Mouse (Mus musculus) liver (tissue): ENCODE results near the gene Bicdl2.

Experiments used
- DNase-seq: peaks from one replicate; pipeline ENCODE4 v3.0.0-alpha.2; 2020; ENCODE audit warnings: mixed read lengths

Bicdl2 gene

DNA sequence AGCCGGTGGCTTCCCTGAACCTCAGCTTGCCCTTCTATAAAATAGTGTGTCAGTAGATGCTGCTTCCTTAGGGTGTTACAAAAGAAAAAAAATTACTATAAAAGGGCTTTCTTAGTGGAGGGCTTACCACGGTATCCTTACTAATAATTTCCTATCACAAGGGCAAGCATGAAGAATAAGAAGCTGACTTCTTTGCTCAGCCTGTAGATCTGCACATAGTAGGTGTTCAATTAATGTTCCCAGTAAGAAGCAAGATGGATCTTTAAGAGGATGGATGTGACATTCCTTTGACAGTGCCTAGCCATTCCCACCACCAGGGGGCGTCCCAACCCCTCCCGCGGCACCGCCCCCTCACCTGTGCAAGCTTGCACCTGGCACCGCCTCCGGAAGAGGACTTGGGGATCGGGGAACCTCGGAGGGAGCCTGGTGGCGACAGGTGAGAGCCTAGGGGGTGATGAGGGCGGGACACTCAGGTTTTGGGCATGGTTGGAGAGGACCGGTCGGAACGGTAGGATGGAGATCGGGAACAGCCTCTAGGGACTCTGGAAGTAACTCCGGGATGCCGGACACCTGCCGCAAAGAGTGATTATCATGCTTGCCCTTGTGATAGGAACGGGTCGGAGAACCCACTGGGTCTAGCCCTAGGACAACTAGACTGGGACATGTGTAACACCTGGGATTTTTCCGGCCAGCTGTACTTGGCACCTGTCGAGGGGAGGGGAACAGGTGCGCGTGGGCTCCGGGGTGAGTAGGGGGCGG is at the start of gene Bicdl2:
TSS of gene Bicdl2 (plus strand) at position 390 of the 759 bp plus-strand sequence.
- DNase-seq, result peak; percentile 49

- no peak for DNase-seq
These were observed 43.2 kb upstream of the Bicdl2 start for GRCm38 (mm10) chr17:23617087-23617486.

- DNase-seq, result no peak
These were observed 40.0 kb upstream of the Bicdl2 start for GRCm38 (mm10) chr17:23620351-23620750.

- DNase-seq, result no peak
These were observed 32.5 kb upstream of the Bicdl2 start for GRCm38 (mm10) chr17:23627813-23628212.

DNA sequence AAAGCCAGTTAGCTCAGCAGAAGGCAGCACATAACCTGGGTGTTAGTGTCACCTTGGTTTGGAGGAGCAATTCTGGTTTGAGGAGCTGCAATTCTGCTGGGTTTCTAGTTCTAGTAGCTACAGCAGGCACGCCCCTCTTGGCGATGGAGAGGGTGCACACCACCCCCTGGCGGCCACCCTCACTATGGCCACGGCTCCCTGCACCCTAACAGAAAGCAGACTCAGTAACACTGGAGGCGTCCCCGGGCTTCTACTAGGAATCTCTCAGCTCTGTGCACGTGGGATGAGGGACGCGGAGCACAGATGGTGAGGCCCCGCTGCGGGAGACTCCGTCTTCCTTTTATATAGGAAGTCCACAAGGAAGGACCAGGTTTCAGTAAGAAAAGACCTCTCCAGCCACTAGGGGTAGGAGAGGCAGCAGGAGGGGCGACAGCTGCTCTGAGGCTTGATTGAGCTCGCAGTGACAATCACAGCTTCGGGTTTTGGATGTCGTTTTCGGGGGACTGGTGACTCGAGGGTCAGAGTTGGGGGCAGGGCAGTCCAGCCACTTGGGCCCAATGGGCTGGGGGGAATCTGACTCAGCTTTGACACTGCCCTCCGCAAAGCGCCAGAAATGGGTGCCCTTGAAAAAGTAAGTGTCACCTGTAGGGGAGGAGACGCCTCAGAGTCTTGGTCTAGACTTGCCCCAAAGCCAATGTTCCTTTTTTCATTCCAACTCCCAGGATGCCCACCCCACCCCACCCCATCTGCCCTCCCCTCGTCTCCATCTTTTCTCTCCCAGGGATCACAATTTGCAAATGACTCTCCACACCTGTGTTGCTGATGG is 29.9 kb upstream of the Bicdl2 start:
- DNase-seq, result peak; percentile 68

GRCm38 (mm10) chr17:23631241-23631640 is 29.1 kb upstream of the Bicdl2 start:
- DNase-seq, result no peak

- DNase-seq, result no peak
These were observed 15.5 kb upstream of the Bicdl2 start, which contains the start of gene Mmp25 for GRCm38 (mm10) chr17:23644613-23645495. Gene Mmp25 (minus strand): TSS chr17:23645277.

- DNase-seq, result no peak
These were observed 14.4 kb upstream of the Bicdl2 start for GRCm38 (mm10) chr17:23645894-23646293.

DNA sequence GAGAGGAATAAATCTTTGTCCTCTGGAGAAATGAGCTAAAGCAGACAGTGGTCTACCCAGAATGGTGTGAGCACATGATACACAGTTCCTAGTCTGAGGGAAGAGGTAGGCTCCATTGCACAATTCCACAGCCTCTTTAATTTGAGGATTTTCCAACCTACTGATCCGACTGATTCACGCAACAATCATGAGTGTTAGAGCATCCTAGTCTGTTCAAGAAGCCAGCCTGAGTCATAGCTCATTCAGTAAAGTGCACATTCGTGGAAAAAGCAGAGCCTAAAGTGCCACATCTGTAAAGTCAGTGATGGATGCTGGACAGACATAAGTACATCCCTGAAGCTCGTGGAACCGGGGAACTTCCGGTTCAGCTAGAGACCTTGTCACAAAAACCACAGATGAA is 8.9 kb upstream of the Bicdl2 start:
- DNase-seq, result no peak

DNA sequence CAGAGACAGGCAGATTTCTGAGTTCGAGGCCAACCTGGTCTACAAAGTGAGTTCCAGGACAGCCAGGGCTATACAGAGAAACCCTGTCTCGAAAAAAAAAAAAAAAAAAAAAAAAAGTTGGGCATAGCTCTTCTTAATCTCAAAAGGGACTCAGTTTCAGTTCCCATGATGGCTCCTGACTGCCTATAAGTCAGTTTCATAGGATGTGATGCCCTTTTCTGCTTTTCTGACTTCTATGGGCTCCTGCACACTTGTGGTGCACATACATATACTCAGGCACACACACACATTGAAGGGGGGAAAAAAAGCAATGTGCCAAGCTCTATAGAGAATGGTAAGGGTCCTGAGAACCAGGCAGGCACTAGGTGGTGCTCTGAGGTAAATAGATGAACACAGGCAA is 7.0 kb upstream of the Bicdl2 start:
- no peak for DNase-seq

DNA sequence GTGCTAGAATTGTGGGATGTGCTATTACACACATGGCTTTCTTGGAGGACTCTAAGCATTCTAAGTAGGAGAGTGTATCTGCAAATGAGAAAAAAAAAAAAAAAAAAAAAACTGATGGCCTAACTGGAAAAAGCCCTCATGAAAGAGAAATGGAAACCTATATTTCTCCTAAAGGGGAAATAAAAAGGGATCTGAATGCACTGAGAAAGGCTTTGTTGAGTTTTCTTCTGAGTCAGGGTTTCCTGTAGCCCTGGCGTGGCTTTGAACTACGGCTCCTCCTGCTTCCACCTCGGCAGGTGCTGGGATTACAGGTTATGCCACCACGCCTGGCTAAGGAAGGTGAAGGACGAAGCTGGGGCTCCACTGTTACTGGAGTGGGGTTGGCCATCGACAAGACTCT is 6.3 kb upstream of the Bicdl2 start:
- no peak for DNase-seq

DNA sequence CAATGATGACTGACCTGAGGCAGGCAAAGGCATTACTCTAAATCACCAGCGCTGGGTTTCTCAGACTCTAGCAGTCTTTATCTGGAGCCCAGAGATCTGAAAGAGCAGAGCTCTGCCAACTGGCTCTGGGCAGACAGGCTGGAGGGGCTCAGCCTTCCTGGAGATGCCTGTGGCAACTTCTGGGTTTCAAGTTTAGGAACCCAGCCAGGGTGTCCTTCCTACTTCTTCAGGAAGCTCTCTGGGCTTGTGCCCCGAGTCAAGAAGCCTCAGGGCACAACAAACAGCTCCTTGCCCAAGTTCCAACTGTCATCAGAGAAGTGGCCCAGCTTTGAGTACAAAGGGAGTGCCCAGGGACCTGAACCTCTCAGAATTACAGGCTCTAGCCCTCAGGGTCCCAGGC is 5.9 kb upstream of the Bicdl2 start:
- no peak for DNase-seq

- no peak for DNase-seq
These were observed 1.9 kb upstream of the Bicdl2 start for GRCm38 (mm10) chr17:23658450-23658849.

- no peak for DNase-seq
These were observed 532 bp downstream of the Bicdl2 start for GRCm38 (mm10) chr17:23660876-23661200.

- DNase-seq, result peak; percentile 35
These were observed 1.2 kb downstream of the Bicdl2 start for GRCm38 (mm10) chr17:23661526-23661925.

- DNase-seq, result no peak
These were observed 4.3 kb downstream of the Bicdl2 start for GRCm38 (mm10) chr17:23664556-23665021.

GRCm38 (mm10) chr17:23665511-23665910 is 5.2 kb downstream of the Bicdl2 start:
- DNase-seq, result no peak

DNA sequence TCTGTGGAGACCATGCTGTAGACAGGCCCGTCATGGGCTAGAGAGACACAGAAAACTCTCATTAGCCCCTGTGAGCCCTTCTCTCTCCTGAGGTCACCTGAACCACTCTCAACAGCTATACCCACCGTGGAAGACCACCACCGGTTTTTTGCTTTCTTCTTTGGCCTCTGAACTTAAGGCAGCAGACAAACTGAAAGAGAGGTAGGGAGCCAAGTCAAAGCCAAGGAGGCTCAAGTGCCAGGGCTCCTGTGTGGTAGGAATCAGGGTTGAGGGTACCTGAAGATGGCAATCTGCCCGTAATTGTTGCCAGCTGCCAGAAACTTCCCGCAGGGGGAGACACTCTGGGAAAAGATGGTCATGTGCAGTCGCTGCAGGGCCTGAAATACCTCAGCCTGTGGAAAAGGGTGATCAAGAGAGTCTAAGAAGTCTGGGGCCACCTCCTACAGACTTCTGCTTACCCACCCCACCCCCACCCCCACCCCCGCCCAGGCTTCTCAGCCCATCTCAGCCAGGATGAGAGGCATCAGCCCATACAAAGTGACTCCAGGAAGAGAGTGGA is 10.3 kb downstream of the Bicdl2 start:
- DNase-seq, result no peak

- no peak for DNase-seq
These were observed 11.2 kb downstream of the Bicdl2 start for GRCm38 (mm10) chr17:23671519-23671918.

DNA sequence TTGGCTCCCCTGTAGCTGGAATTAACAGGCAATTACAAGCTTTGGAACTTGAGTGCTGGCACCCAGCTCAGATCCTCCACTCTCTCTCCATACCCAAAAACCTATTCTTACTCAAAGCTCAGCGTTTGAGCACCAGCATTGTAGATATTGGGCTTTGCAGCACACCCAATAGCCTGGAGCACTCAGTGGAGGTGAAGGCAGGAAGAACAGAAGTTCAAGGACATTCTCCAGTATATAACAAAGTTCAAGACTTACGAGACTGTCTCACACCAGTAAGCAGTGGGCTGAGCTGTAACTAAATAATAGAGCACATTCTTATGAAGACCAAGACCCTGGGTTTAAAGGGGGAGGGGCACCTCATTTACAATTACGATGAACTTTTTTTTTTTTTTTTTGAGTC is 12.5 kb downstream of the Bicdl2 start:
- DNase-seq, result no peak

- peak; percentile 91 for DNase-seq
These were observed 13.2 kb downstream of the Bicdl2 start, which contains the start of the genes Hcfc1r1 and Thoc6 for GRCm38 (mm10) chr17:23673424-23674073. Gene Hcfc1r1 (plus strand): TSS chr17:23673596. Gene Thoc6 (minus strand): TSS chr17:23673882.
